Mouse (Mus musculus): ENCODE data around the gene Cd300ld4. TPM values are rescaled to one million over a fixed set of nuclear protein-coding genes. Genes with fewer than 3 reads are reported as not detected.

Gene Cd300ld4
- polyA plus RNA-seq, 1 experiment, result 0.77 TPM

DNA sequence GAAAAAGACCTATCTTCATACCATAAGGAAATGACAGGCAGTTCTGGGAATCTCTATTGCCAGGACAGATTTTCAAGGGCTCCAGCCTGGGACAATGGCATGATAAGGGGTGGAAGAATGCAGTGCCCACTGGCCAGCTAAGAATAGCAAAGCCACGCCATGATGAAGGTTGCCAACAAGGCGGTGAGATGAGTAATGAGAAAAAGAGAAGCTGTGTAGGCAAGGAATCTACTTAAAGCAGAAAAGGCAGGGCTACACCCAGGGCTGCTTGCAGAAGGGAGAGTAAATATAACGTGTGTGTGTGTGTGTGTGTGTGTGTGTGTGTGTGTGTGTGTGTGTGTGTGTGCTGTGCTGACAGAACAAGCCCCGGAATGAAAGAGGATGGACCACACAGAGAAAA lies 44.9 kb downstream of the Cd300ld4 start:
- no peaks in the 10 kb centered on the region for H3K4me1 ChIP-seq (ENCODE audit: control insufficient read depth, insufficient read depth, low read length)

DNA sequence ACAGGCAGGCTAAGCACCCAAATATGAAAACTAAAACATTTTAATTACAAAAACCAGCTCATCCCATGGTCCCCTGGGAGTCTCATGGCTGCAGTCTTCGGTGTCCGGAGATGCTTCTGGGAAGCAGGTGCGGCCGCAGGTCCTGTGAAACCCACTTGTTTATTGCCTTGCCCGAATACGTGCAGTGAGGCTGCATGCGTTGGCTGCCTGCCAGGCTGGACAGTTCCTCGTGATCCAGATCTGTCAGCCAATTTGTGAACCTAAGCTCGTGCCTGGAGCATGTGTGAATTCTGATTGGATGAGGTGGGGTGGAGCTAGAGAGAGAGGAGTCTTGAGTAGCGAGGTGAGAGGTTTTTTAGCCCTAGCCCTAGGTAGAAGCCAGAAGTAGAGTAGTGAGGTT lies 54.1 kb downstream of the Cd300ld4 start:
- Histone ChIP-seq H3K4me1 (ENCODE audit: control insufficient read depth, insufficient read depth, low read length) (no peaks in the 10 kb centered on the region), H3K4me3 (replicated peaks; ENCODE audit: extremely low read depth, low read depth, low read length) (no peak overlapping the region)
- TF ChIP-seq POLR2A (IDR thresholded peaks at IDR 0.05; ENCODE audit: borderline replicate concordance, extremely low read depth, low read depth, low read length) (no peak), CTCF (IDR thresholded peaks at IDR 0.05; ENCODE audit: insufficient read depth, low read length) (no peak)
- DNase-seq, result no peak
- WGBS, result 73% methylated on average over 10 of the region's 10 CpGs

More for the DNA sequence above, 44.9 kb downstream of the Cd300ld4 start:
- TF ChIP-seq CTCF (IDR thresholded peaks at IDR 0.05; ENCODE audit: insufficient read depth, low read length), result no peak
- no peak for TF ChIP-seq POLR2A (IDR thresholded peaks at IDR 0.05; ENCODE audit: borderline replicate concordance, extremely low read depth, low read depth, low read length)
- no peak for DNase-seq
- no peak overlapping the region for H3K4me3 ChIP-seq (replicated peaks; ENCODE audit: extremely low read depth, low read depth, low read length)
- WGBS, result 59% methylated on average over 4 of the region's 4 CpGs

Other genes with a start within 250 kb of the Cd300ld4 start
- gene Btbd17, start 231.1 kb downstream of the Cd300ld4 start, polyA plus RNA-seq (2012; rRNA removed), result 0.54 and 0.59 TPM in 2 replicates
- not detected in 2 replicates for gene Gpr142, start 228.1 kb downstream of the Cd300ld4 start, polyA plus RNA-seq (2012; rRNA removed)
- 14.3 and 18.2 TPM in 2 replicates for gene Gprc5c, start 175.9 kb downstream of the Cd300ld4 start, polyA plus RNA-seq (2012; rRNA removed)
- 2.5 and 5.0 TPM in 2 replicates for gene Cd300a, start 137.0 kb downstream of the Cd300ld4 start, polyA plus RNA-seq (2012; rRNA removed)
- gene Cd300lb, start 92.6 kb downstream of the Cd300ld4 start, polyA plus RNA-seq (2012; rRNA removed), result 2.4 and 5.4 TPM in 2 replicates
- gene Cd300c, start 57.9 kb downstream of the Cd300ld4 start, polyA plus RNA-seq (2012; rRNA removed), result 0.68 and 1.2 TPM in 2 replicates
- gene Cd300ld, start 37.1 kb downstream of the Cd300ld4 start, polyA plus RNA-seq (2012; rRNA removed), result 2.9 and 5.4 TPM in 2 replicates
- 15.5 and 24.6 TPM in 2 replicates for gene Cd300c2, start 25.1 kb downstream of the Cd300ld4 start, polyA plus RNA-seq (2012; rRNA removed)
- 0.18 and 0.32 TPM in 2 replicates for gene Cd300ld2, start 10.8 kb downstream of the Cd300ld4 start, polyA plus RNA-seq (2012; rRNA removed)
- 2.2 and 2.3 TPM in 2 replicates for gene Cd300ld5, start 10.8 kb upstream of the Cd300ld4 start, polyA plus RNA-seq (2012; rRNA removed)
- 18.6 and 25.0 TPM in 2 replicates for gene Cd300ld3, start 21.4 kb upstream of the Cd300ld4 start, polyA plus RNA-seq (2012; rRNA removed)
- gene Cd300e, start 35.2 kb upstream of the Cd300ld4 start, polyA plus RNA-seq (2012; rRNA removed), result 2.1 and 2.6 TPM in 2 replicates
- gene Rab37, start 64.4 kb upstream of the Cd300ld4 start, polyA plus RNA-seq (2012; rRNA removed), result 0.58 and 1.1 TPM in 2 replicates
- 12.2 and 20.6 TPM in 2 replicates for gene Cd300lf, start 107.0 kb upstream of the Cd300ld4 start, polyA plus RNA-seq (2012; rRNA removed)
- gene Slc9a3r1, start 136.3 kb upstream of the Cd300ld4 start, polyA plus RNA-seq (2012; rRNA removed), result 46.8 and 60.1 TPM in 2 replicates
- 19.1 and 21.6 TPM in 2 replicates for gene Tmem104, start 160.5 kb upstream of the Cd300ld4 start, polyA plus RNA-seq (2012; rRNA removed)
- gene Nat9, start 160.8 kb upstream of the Cd300ld4 start, polyA plus RNA-seq (2012; rRNA removed), result 18.8 and 26.4 TPM in 2 replicates
- gene Grin2c, start 240.2 kb upstream of the Cd300ld4 start, polyA plus RNA-seq (2012; rRNA removed), result 4.8 and 6.5 TPM in 2 replicates